Mouse (Mus musculus): ENCODE data around the gene F8.

- TF ChIP-seq TAL1 (IDR thresholded peaks at IDR 0.05; ENCODE audit: low read length) (no peak), GATA1 (IDR thresholded peaks at IDR 0.05; ENCODE audit: low read length) (no peak)
These were observed 17.1 kb upstream of the F8 start for GRCm38 (mm10) chrX:75399471-75399870.

All from erythroblast, embryonic 14.5 days (primary cell).